Mouse (Mus musculus) embryonic fibroblast, embryonic 13.5 days (primary cell): ENCODE measurements around the gene Plekhf1.

Experiments
- CTCF ChIP-seq: IDR thresholded peaks from 2 replicates; pipeline ENCODE4 v1.5.1; 2011; ENCODE audit warnings: mild to moderate bottlenecking, control low read depth, low read length, moderate library complexity, borderline replicate concordance; ENCODE audit not compliant: insufficient read depth
- POLR2A ChIP-seq: IDR thresholded peaks from 2 replicates; pipeline ENCODE4 v1.6.1; 2011; ENCODE audit warnings: low read depth, mild to moderate bottlenecking, control low read depth, low read length, moderate library complexity

DNA sequence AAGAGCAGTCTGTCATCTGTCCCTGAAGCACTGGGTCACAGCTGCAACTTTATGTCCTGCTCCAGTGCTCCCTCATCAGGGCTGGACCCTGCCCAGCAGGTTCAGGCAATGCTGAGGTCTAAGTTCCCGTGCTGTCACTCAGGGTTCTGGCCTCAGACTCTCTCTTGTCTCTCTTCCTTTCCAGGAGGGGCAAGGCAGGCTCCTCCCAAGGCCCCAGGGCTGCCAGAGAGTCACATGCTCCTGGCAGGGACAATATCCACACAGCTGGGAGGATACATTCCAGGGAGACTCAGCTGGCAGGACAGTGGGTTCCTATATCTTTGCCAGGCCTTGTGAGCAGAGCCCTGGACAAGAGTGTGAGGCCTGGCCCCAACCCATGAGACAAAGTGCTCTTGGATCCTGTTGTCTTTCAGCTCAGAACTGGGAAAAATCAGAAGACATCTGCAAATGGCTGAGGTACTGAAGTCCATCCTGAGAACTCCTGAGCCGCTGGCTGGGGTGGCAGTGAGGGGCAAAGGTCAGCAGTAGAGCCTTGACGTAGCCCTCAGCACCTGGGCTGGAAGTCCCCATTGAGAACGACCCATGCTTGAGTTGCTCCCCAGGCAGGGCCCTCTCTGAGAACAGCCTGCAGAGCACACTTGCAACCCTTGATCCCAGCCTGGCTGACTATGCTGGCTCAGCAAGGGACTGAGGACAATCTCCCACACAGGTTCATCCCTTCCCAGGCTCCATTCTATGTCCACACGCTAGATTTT, 10.2 kb downstream of the Plekhf1 start:
- no peak for TF ChIP-seq POLR2A
- no peak for TF ChIP-seq CTCF
